Comparison of ENCODE assay signal across 21 mouse cellular contexts in genomic region chr2:31888871-31889270, GRCm38 (mm10). TPM values are rescaled to one million over a fixed set of nuclear protein-coding genes. Genes with fewer than 3 reads are reported as not detected.
DNase-seq lines count a peak whose midpoint lies in the region; ATAC-seq and TF ChIP-seq lines count a peak whose summit lies in the region.
"Had no signal": no experiment of that assay in that cellular context is flagged by ENCODE, and none has a peak within 500 bp of the region (broad histone marks: within the 10 kb centered on the region; RNA-seq: fewer than 3 reads in every experiment).

No protein-coding gene starts in this region.

- H3K4me1 ChIP-seq in heart, postnatal 0 days (ENCODE audit: control insufficient read depth, insufficient read depth): no peaks in the 10 kb centered on the region
- H3K4me1 ChIP-seq: lung, embryonic 15.5 days had no signal

- DNase-seq in heart, postnatal 0 days (ENCODE audit: low spot score): no peak
- no peak for DNase-seq in heart, postnatal 36 days
- peak; percentile 51 for DNase-seq in ovary, adult 18-20 months (ENCODE audit: low spot score)
- DNase-seq in ovary, postnatal 10 days (ENCODE audit: low spot score): no peak
- peak; percentile 62 for DNase-seq in lung, postnatal 10 days
- peak; percentile 59 for DNase-seq in testis, postnatal 10 days (ENCODE audit: low spot score)
- DNase-seq in frontal cortex, postnatal 25 days (ENCODE audit: low spot score in 2 of 2): no peak
- DNase-seq: cerebellum, adult 2 months; cerebellum, postnatal 36 days; gastrocnemius, postnatal 36 days; kidney, postnatal 4 days; thymus, postnatal 36 days had no signal

- TF ChIP-seq CTCF in heart, postnatal 0 days (IDR thresholded peaks at IDR 0.05; ENCODE audit: low read depth): no peak

- no peaks in the 10 kb centered on the region for H3K9me3 ChIP-seq in heart, postnatal 0 days (replicated peaks; ENCODE audit: control insufficient read depth, low read length)
- H3K9me3 ChIP-seq: hindbrain, embryonic 12.5 days; kidney, embryonic 15.5 days; limb, embryonic 12.5 days; liver, embryonic 12.5 days; lung, embryonic 15.5 days had no signal

- ATAC-seq in heart, postnatal 0 days (ENCODE audit: insufficient read depth, low read depth): 0 out of 2 replicates have a peak, but pooled peaks have one; percentile 5
- ATAC-seq: forebrain, embryonic 14.5 days; intestine, embryonic 16.5 days; liver, embryonic 12.5 days had no signal

- no peak overlapping the region for H3K9ac ChIP-seq in heart, postnatal 0 days (replicated peaks; ENCODE audit: low read depth, low read length)
- H3K9ac ChIP-seq: hindbrain, embryonic 12.5 days; kidney, embryonic 15.5 days; limb, embryonic 12.5 days; liver, embryonic 12.5 days; lung, embryonic 15.5 days had no signal

- no peaks in the 10 kb centered on the region for H3K36me3 ChIP-seq in heart, postnatal 0 days (replicated peaks; ENCODE audit: control insufficient read depth, insufficient read depth, low read length)
- H3K36me3 ChIP-seq: hindbrain, embryonic 12.5 days; kidney, embryonic 15.5 days; limb, embryonic 12.5 days; liver, embryonic 12.5 days; lung, embryonic 15.5 days had no signal

- H3K4me2 ChIP-seq in heart, postnatal 0 days (ENCODE audit: low read depth, low read length): no peak overlapping the region
- H3K4me2 ChIP-seq: hindbrain, embryonic 12.5 days; kidney, embryonic 15.5 days; limb, embryonic 12.5 days; liver, embryonic 12.5 days; lung, embryonic 15.5 days had no signal

- H3K27me3 ChIP-seq in heart, postnatal 0 days (ENCODE audit: control insufficient read depth, insufficient read depth, low read length): peaks cover 69% of the 10 kb centered on the region

- TF ChIP-seq EP300 in heart, postnatal 0 days (IDR thresholded peaks at IDR 0.05; ENCODE audit: low read depth): no peak

- intact Hi-C loops in heart, postnatal 36 days (cut with DNase I): no loop called here

- WGBS in heart, postnatal 0 days: 28% methylated on average over 1 of the region's 1 CpGs

- H3K4me3 ChIP-seq in heart, postnatal 0 days (ENCODE audit: low read depth, low read length): no peak overlapping the region
- H3K4me3 ChIP-seq: hindbrain, embryonic 12.5 days; kidney, embryonic 15.5 days; limb, embryonic 12.5 days; liver, embryonic 12.5 days; lung, embryonic 15.5 days had no signal

- no peak overlapping the region for H3K27ac ChIP-seq in heart, postnatal 0 days (ENCODE audit: low read depth)
- H3K27ac ChIP-seq: hindbrain, embryonic 12.5 days; kidney, embryonic 15.5 days; limb, embryonic 12.5 days; liver, embryonic 12.5 days; lung, embryonic 15.5 days had no signal

RNA-seq across cellular contexts. Expression of gene Lamc3, which starts 1.8 kb away (rescaled TPM):
- 0.65 and 1.8 TPM in 2 replicates for total RNA-seq in heart, postnatal 0 days (2014; rRNA removed; ENCODE audit: low replicate concordance)
- 0.14 and 0.16 TPM in 2 replicates for polyA plus RNA-seq in heart, postnatal 0 days (2015; fragmentation: Nextera tagmentation; extraction: Ambion mirVana)
- 1 to 10 TPM in 1 of 2 experiments, under 1 TPM in 1; 0.67 to 1.0 TPM for total RNA-seq in heart, postnatal 36 days (2021)
- total RNA-seq: megakaryocyte-erythroid progenitor cell, adult 5-6 weeks had no signal

RNA-seq across cellular contexts. Expression of gene Fibcd1, which starts 43.1 kb away (rescaled TPM):
- total RNA-seq in heart, postnatal 0 days (2014; rRNA removed; ENCODE audit: low replicate concordance): not detected in 2 replicates
- polyA plus RNA-seq in heart, postnatal 0 days (2015; fragmentation: Nextera tagmentation; extraction: Ambion mirVana): not detected in 2 replicates
- not detected for total RNA-seq in heart, postnatal 36 days (2021)
- total RNA-seq: gastrocnemius, postnatal 36 days; megakaryocyte-erythroid progenitor cell, adult 5-6 weeks had no signal
- polyA plus RNA-seq: heart, embryonic 16.5 days; liver, embryonic 12.5 days; lung, embryonic 15.5 days had no signal

Comparison
In these comparisons a context has a peak if more than half of its experiments do, and no peak if none do; other contexts are left out.
1. DNase-seq: peak in ovary, adult 18-20 months (single experiment), lung, postnatal 10 days (single experiment) and testis, postnatal 10 days (single experiment); none in heart, postnatal 0 days (single experiment), heart, postnatal 36 days (0 of 2), ovary, postnatal 10 days (single experiment) and frontal cortex, postnatal 25 days (0 of 2).